Mouse (Mus musculus) ES-Bruce4 (cell line): ENCODE data around the gene Cmpk1.

Experiments
- CTCF ChIP-seq: IDR thresholded peaks from one replicate; pipeline ENCODE4 v1.8.1; 2011; ENCODE audit warnings: low read depth, low read length
- POLR2A ChIP-seq: IDR thresholded peaks from one replicate; pipeline ENCODE4 v1.8.1; 2011; ENCODE audit warnings: low read length; ENCODE audit not compliant: insufficient read depth

DNA sequence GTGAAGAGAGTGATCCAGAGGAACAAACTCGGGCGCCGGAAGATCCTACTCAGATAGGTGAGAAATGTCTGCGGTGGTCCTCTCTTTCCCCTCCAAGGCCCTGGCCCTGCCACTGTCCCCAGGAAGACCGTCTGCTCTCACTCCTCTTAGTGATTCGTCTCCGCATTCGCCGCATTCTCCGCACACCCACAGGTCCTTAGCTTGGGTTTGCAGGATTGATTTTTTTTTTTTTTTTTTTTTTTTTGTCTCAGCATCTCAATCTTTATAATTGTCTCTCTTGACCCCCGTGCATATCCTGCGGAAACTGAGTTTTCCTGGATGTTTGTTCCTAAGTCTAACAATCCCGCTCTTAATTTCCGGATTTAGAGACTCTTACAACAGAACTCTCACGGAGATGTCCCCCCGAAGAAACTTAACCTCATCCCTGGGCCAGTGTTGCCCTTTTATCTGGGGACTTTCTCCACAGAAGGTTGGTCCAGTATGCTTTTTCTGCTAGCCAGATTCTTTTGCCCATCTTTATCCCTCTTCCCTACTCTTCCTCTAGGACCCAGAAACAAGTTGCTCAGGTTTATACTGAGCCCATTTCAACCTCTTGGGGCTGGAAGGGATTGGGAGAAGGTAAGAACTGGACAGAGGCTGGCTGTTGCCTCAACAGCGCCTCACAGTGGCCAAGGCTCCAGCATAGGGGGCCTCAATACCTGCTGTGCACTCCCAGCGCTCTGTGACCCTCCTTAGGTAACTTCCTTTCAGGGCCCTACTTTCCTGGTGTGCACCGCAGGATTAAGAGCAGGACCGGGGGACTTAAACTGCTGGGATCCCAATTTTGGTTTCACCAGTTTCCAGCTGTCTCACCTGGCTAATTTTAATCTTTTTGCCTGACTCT, 77.2 kb downstream of the Cmpk1 start:
- TF ChIP-seq POLR2A (no peak), CTCF (peak; percentile 89)
